Mouse (Mus musculus): ENCODE measurements around the gene Atp6v0d1. TPM values are rescaled to one million over a fixed set of nuclear protein-coding genes. Genes with fewer than 3 reads are reported as not detected.
A peak's percentile ranks its signal among the peaks of the same experiment; 100 is the strongest.

Atp6v0d1 gene
- polyA plus RNA-seq, 1 experiment from 2014 or later = 99.2 TPM

- DNase-seq (ENCODE audit: low spot score) (no peak), ATAC-seq (replicated peaks; ENCODE audit: low FRiP score) (0 out of 2 replicates have a peak, but pooled peaks have one; percentile 16)
- H3K36me3 ChIP-seq (ENCODE audit: control insufficient read depth, insufficient read depth, low read length) = no peaks in the 10 kb centered on the region
- H3K4me1 ChIP-seq (replicated peaks; ENCODE audit: control insufficient read depth, insufficient read depth, low read length) = peaks cover 6% of the 10 kb centered on the region; the same call in 1 of the 2 replicates
- H3K9ac ChIP-seq (ENCODE audit: low read length) = no peak overlapping the region
- 26% methylated on average over 3 of the region's 3 CpGs for WGBS
- H3K27ac ChIP-seq (ENCODE audit: low read depth, low read length) = no peak overlapping the region
- no peaks in the 10 kb centered on the region for H3K27me3 ChIP-seq (ENCODE audit: control insufficient read depth, insufficient read depth, low read length)
- H3K4me3 ChIP-seq (ENCODE audit: low read depth, low read length) = no peak overlapping the region
- no peaks in the 10 kb centered on the region for H3K9me3 ChIP-seq (ENCODE audit: control insufficient read depth, low read length)
- no peak overlapping the region for H3K4me2 ChIP-seq (ENCODE audit: low read depth, low read length, severe bottlenecking)
These were observed 81.8 kb downstream of the Atp6v0d1 start for GRCm38 (mm10) chr8:105484030-105484368.

- DNase-seq (ENCODE audit: low spot score) (peak; percentile 76), ATAC-seq (replicated peaks; ENCODE audit: low FRiP score) (peak; percentile 69)
- Histone ChIP-seq H3K36me3 (ENCODE audit: control insufficient read depth, insufficient read depth, low read length) (no peaks in the 10 kb centered on the region), H3K9ac (ENCODE audit: low read length) (no peak overlapping the region), H3K27ac (ENCODE audit: low read depth, low read length) (no peak overlapping the region), H3K4me1 (replicated peaks; ENCODE audit: control insufficient read depth, insufficient read depth, low read length) (peaks cover 6% of the 10 kb centered on the region; the same call in 1 of the 2 replicates), H3K4me2 (ENCODE audit: low read depth, low read length, severe bottlenecking) (no peak overlapping the region), H3K27me3 (ENCODE audit: control insufficient read depth, insufficient read depth, low read length) (no peaks in the 10 kb centered on the region), H3K9me3 (ENCODE audit: control insufficient read depth, low read length) (no peaks in the 10 kb centered on the region), H3K4me3 (ENCODE audit: low read depth, low read length) (no peak overlapping the region)
- WGBS = 33% methylated on average over 14 of the region's 14 CpGs
These were observed 82.4 kb downstream of the Atp6v0d1 start for GRCm38 (mm10) chr8:105483212-105484029.

GRCm38 (mm10) chr8:105482123-105482522 lies 83.7 kb downstream of the Atp6v0d1 start:
- 86% methylated on average over 8 of the region's 8 CpGs for WGBS
- H3K4me3 ChIP-seq (ENCODE audit: low read depth, low read length) = no peak overlapping the region
- ATAC-seq (replicated peaks; ENCODE audit: low FRiP score) = no peak

GRCm38 (mm10) chr8:105481453-105481852 lies 84.4 kb downstream of the Atp6v0d1 start:
- H3K4me1 ChIP-seq (replicated peaks; ENCODE audit: control insufficient read depth, insufficient read depth, low read length) = peaks cover 8% of the 10 kb centered on the region; the same call in 1 of the 2 replicates
- WGBS = 65% methylated on average over 6 of the region's 6 CpGs
- ATAC-seq (replicated peaks; ENCODE audit: low FRiP score) = no peak
- peak; percentile 75 for DNase-seq (ENCODE audit: low spot score)
- H3K27me3 ChIP-seq (ENCODE audit: control insufficient read depth, insufficient read depth, low read length) = no peaks in the 10 kb centered on the region
- H3K9ac ChIP-seq (ENCODE audit: low read length) = no peak overlapping the region
- H3K4me3 ChIP-seq (ENCODE audit: low read depth, low read length) = no peak overlapping the region
- H3K36me3 ChIP-seq (ENCODE audit: control insufficient read depth, insufficient read depth, low read length) = no peaks in the 10 kb centered on the region
- no peak overlapping the region for H3K27ac ChIP-seq (ENCODE audit: low read depth, low read length)
- H3K4me2 ChIP-seq (ENCODE audit: low read depth, low read length, severe bottlenecking) = no peak overlapping the region
- H3K9me3 ChIP-seq (ENCODE audit: control insufficient read depth, low read length) = no peaks in the 10 kb centered on the region

More at GRCm38 (mm10) chr8:105482123-105482522, 83.7 kb downstream of the Atp6v0d1 start:
- Histone ChIP-seq H3K27me3 (ENCODE audit: control insufficient read depth, insufficient read depth, low read length) (no peaks in the 10 kb centered on the region), H3K9me3 (ENCODE audit: control insufficient read depth, low read length) (no peaks in the 10 kb centered on the region), H3K4me2 (ENCODE audit: low read depth, low read length, severe bottlenecking) (no peak overlapping the region), H3K4me1 (replicated peaks; ENCODE audit: control insufficient read depth, insufficient read depth, low read length) (peaks cover 6% of the 10 kb centered on the region; the same call in 1 of the 2 replicates), H3K9ac (ENCODE audit: low read length) (no peak overlapping the region), H3K27ac (ENCODE audit: low read depth, low read length) (no peak overlapping the region), H3K36me3 (ENCODE audit: control insufficient read depth, insufficient read depth, low read length) (no peaks in the 10 kb centered on the region)
- no peak for DNase-seq (ENCODE audit: low spot score)

GRCm38 (mm10) chr8:105481013-105481412 lies 84.8 kb downstream of the Atp6v0d1 start:
- no peak for DNase-seq (ENCODE audit: low spot score)
- H3K36me3 ChIP-seq (ENCODE audit: control insufficient read depth, insufficient read depth, low read length) = no peaks in the 10 kb centered on the region
- H3K27ac ChIP-seq (ENCODE audit: low read depth, low read length) = no peak overlapping the region
- H3K9ac ChIP-seq (ENCODE audit: low read length) = no peak overlapping the region
- no peak overlapping the region for H3K4me3 ChIP-seq (ENCODE audit: low read depth, low read length)
- no peak for ATAC-seq (replicated peaks; ENCODE audit: low FRiP score)
- H3K27me3 ChIP-seq (ENCODE audit: control insufficient read depth, insufficient read depth, low read length) = no peaks in the 10 kb centered on the region
- H3K4me1 ChIP-seq (replicated peaks; ENCODE audit: control insufficient read depth, insufficient read depth, low read length) = peaks cover 8% of the 10 kb centered on the region; the same call in 1 of the 2 replicates
- no peak overlapping the region for H3K4me2 ChIP-seq (ENCODE audit: low read depth, low read length, severe bottlenecking)
- no peaks in the 10 kb centered on the region for H3K9me3 ChIP-seq (ENCODE audit: control insufficient read depth, low read length)
- 34% methylated on average over 2 of the region's 2 CpGs for WGBS

GRCm38 (mm10) chr8:105477792-105478191 lies 88.1 kb downstream of the Atp6v0d1 start:
- Histone ChIP-seq H3K9me3 (ENCODE audit: control insufficient read depth, low read length) (no peaks in the 10 kb centered on the region), H3K4me3 (ENCODE audit: low read depth, low read length) (no peak overlapping the region), H3K27me3 (ENCODE audit: control insufficient read depth, insufficient read depth, low read length) (peaks cover 12% of the 10 kb centered on the region), H3K4me2 (ENCODE audit: low read depth, low read length, severe bottlenecking) (no peak overlapping the region), H3K36me3 (ENCODE audit: control insufficient read depth, insufficient read depth, low read length) (no peaks in the 10 kb centered on the region), H3K9ac (ENCODE audit: low read length) (no peak overlapping the region), H3K27ac (ENCODE audit: low read depth, low read length) (no peak overlapping the region), H3K4me1 (replicated peaks; ENCODE audit: control insufficient read depth, insufficient read depth, low read length) (peaks cover 17% of the 10 kb centered on the region)
- 83% methylated on average over 3 of the region's 3 CpGs for WGBS
- DNase-seq (ENCODE audit: low spot score) = no peak
- no peak for ATAC-seq (replicated peaks; ENCODE audit: low FRiP score)

GRCm38 (mm10) chr8:105476628-105477413 lies 89.0 kb downstream of the Atp6v0d1 start:
- peak; percentile 34; the same call in 1 of the 2 replicates for ATAC-seq (replicated peaks; ENCODE audit: low FRiP score)
- peaks cover 16% of the 10 kb centered on the region for H3K27me3 ChIP-seq (ENCODE audit: control insufficient read depth, insufficient read depth, low read length)
- 38% methylated on average over 25 of the region's 25 CpGs for WGBS

GRCm38 (mm10) chr8:105476161-105476560 lies 89.7 kb downstream of the Atp6v0d1 start:
- peaks cover 24% of the 10 kb centered on the region for H3K4me1 ChIP-seq (replicated peaks; ENCODE audit: control insufficient read depth, insufficient read depth, low read length)

More at GRCm38 (mm10) chr8:105476628-105477413, 89.0 kb downstream of the Atp6v0d1 start:
- no peaks in the 10 kb centered on the region for H3K9me3 ChIP-seq (ENCODE audit: control insufficient read depth, low read length)
- peaks cover 20% of the 10 kb centered on the region for H3K4me1 ChIP-seq (replicated peaks; ENCODE audit: control insufficient read depth, insufficient read depth, low read length)
- H3K36me3 ChIP-seq (ENCODE audit: control insufficient read depth, insufficient read depth, low read length) = no peaks in the 10 kb centered on the region
- H3K9ac ChIP-seq (ENCODE audit: low read length) = no peak overlapping the region
- no peak overlapping the region for H3K27ac ChIP-seq (ENCODE audit: low read depth, low read length)
- peak; percentile 68 for DNase-seq (ENCODE audit: low spot score)
- no peak overlapping the region for H3K4me2 ChIP-seq (ENCODE audit: low read depth, low read length, severe bottlenecking)
- H3K4me3 ChIP-seq (ENCODE audit: low read depth, low read length) = no peak overlapping the region

More at GRCm38 (mm10) chr8:105476161-105476560, 89.7 kb downstream of the Atp6v0d1 start:
- Histone ChIP-seq H3K9ac (ENCODE audit: low read length) (no peak overlapping the region), H3K27ac (ENCODE audit: low read depth, low read length) (no peak overlapping the region), H3K4me3 (ENCODE audit: low read depth, low read length) (no peak overlapping the region), H3K36me3 (ENCODE audit: control insufficient read depth, insufficient read depth, low read length) (no peaks in the 10 kb centered on the region), H3K9me3 (ENCODE audit: control insufficient read depth, low read length) (no peaks in the 10 kb centered on the region), H3K4me2 (ENCODE audit: low read depth, low read length, severe bottlenecking) (no peak overlapping the region), H3K27me3 (ENCODE audit: control insufficient read depth, insufficient read depth, low read length) (peaks cover 18% of the 10 kb centered on the region)
- ATAC-seq (replicated peaks; ENCODE audit: low FRiP score) (no peak), DNase-seq (ENCODE audit: low spot score) (no peak)
- 89% methylated on average over 7 of the region's 7 CpGs for WGBS
